Mouse (Mus musculus): ENCODE measurements at regions not wholly inside any gene's neighbourhood (a gene's known extent, or its start where the extent isn't known, plus 50 kb on each side); places are given as distances from the start of the nearest gene placed in this dataset.

- TF ChIP-seq CTCF (IDR thresholded peaks at IDR 0.05; ENCODE audit: borderline replicate concordance, insufficient read depth, low read length) (no peak), POLR2A (IDR thresholded peaks at IDR 0.05; ENCODE audit: low read depth, low read length) (no peak)
These were observed 369.7 kb upstream of the Ctso start for GRCm38 (mm10) chr3:81562610-81563258.

Data from embryonic fibroblast, embryonic 13.5 days (primary cell).